Mouse (Mus musculus): ENCODE measurements around the gene Gm9268.
"Not testable (repeated sequence)": the region's sequence is repeated elsewhere in the genome, so short reads cannot be mapped to it uniquely, and the experiment has no call there.

Gm9268 gene

GRCm38 (mm10) chr7:43018465-43018864 is at the start of gene Gm9268:
Gene Gm9268, plus strand, starts transcription at chr7:43018765.
- DNase-seq (ENCODE audit: low read depth, low spot score), result not testable (repeated sequence)

DNA sequence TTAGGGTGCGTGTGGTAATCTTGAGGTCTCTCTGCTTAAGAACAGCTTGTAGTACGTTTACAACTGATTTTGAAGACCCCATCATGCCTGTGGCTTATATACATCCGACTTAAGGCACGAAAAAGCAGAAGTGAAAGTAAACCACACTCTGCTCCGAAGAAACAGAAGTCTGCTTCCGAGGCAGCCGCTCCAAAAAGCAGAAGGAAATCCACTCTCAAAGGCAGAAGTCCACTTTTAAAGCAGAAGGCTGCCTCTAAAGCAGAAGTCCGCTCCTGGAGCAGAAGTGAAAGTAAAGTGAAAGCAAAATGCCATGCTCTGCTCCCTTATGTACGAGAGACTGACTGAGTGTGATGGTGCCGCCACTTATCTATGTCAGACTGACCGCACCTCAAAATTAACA is 38.5 kb upstream of the Gm9268 start:
- DNase-seq (ENCODE audit: low read depth, low spot score), result no peak

GRCm38 (mm10) chr7:42980739-42981138 is 37.8 kb upstream of the Gm9268 start:
- DNase-seq (ENCODE audit: low read depth, low spot score), result no peak

DNA sequence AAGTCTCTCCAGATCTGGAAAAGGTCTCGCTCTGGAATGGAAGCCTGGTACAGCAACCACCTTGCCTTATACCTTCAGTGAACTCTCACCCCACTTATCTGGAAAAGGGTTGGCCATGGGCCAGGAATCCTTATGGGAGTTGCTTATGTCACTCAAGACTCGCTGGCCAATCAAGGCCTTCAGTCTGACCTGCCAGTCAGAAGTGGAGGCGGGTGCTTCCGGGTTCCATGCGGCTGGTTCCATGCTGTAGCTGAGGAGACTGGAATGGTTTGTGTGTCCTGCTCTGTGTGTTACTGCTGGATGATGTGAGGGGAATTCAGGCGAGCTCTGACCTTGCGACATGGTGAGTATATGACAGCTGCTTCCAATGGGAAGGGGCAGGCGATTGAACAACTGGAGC is 59.3 kb downstream of the Gm9268 start:
- peak; percentile 92 for DNase-seq (ENCODE audit: low read depth, low spot score)

All from ES-CJ7 (cell line).